Mouse (Mus musculus): ENCODE measurements around the gene Pgam5.

Gene Pgam5

DNA sequence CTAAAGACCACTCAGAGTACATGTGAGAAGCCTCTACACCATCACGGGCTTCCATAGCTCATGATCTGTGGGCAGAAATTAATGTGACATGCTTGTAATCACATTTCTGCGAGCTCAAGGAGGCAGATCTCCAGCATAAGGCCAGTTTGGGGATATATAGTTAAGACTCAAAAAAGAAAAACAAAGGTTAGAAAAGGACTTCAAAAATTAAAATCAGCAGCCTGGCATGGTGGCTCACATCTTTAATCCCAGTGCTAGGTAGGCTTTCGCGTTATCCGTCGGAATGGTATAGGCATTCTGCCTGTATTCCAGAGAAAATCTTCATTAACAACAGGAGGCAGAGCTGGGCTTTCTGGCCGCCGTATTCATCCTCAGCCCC, 39.3 kb downstream of the Pgam5 start:
- DNase-seq (ENCODE audit: low spot score in 2 of 2): no peak

DNA sequence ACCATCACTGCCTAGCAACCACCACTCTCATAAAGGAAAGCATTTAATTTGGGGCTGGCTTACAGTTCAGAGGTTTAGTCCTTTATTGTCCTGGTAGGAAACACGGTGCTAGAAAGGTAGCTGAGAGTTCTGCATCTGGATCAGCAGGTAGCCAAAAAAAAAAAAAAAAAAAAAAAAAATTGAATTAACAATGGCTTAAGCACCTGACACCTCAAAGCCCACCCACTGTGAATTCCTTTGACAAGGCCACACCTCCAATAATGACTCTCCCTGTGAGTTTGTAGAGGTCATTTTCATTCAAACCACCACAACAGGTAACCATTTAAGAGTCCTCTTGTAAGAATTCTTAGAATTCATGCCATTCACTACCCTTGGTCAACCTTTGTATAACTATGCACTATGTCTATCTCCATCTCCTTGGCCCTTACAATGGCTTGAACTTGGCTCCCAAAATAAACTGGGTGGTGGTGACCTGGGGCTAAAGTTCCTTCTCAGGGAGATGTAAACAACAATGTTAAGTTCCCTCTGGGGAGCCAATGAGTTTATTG, 42.3 kb downstream of the Pgam5 start:
- DNase-seq (ENCODE audit: low spot score in 2 of 2): no peak

DNA sequence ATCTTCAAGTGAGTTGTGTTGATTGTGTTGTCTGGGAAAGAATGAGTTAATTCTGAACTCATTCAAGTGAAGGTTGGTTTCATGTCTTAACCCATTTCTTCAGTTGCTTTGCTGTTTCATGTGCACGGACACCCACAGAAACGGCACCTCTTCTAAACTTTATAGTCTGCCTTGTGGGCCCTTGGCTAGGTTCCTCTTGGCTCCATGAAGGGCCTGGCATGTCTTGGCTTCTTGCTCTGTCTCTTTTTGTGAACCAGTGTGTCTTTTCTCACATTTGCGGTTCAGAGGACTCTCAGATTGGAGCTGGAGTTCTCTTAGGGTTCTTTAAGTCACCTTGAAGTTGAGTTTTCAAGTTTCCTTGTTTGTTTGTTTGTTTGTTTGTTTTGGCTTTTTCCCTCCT, 44.7 kb downstream of the Pgam5 start:
- no peak for DNase-seq (ENCODE audit: low spot score in 2 of 2)

DNA sequence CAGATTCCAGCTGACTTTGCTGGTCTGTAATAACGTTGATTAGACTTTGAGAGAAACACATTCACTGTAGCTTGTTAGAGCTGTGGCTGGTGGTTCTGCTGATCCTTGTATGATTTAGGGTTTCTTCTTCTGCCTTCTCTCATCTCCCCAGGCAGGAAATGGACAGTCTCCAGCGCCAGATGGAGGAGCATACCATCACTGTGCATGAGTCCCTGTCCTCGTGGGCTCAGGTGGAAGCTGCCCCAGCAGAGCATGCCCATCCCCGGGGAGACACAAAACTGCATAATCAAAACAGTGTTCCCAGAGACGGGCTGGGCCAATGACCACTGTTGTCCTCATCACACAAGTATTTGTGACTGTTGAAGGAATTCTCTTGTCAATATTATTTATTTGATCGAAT, 47.0 kb downstream of the Pgam5 start:
- DNase-seq (ENCODE audit: low spot score in 2 of 2): no peak

DNA sequence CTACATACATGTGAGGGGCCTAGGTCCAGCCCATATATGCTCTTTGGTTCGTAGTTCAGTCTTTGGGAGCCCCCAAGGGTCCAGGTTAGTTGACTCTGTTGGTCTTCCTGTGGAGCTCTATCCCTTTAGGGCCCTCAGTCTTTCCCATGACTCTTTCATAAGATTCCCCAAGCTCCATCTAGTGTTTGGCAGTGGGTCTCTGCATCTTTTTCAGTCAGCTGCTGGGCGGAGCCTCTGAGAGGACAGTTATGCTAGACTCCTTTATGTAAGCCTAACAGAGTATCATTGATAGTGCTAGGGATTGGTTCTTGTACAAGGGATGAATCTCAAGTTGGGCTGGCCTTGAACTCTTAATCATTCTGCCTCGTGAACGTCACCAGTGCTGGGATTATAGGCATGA, 49.4 kb downstream of the Pgam5 start:
- DNase-seq (ENCODE audit: low spot score in 2 of 2): no peak

DNA sequence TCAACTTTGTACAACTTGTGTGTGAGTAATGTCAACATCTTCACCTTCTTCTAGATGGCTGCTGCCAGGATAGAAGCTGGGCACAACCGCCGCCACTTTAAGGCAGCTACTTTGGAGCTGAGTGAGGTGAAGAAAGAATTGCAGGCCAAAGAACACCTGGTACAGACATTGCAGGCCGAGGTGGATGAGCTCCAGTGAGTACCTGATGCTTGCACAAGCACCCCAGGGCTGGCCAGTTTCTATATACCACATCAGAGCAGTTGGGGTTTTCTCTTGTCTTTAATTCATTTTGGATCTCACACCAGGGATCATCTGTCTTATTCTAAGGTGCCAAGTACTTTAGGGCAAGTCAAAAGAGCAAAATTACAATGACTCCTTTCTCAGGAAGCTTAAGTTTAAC, 52.9 kb downstream of the Pgam5 start:
- no peak for DNase-seq (ENCODE audit: low spot score in 2 of 2)

DNA sequence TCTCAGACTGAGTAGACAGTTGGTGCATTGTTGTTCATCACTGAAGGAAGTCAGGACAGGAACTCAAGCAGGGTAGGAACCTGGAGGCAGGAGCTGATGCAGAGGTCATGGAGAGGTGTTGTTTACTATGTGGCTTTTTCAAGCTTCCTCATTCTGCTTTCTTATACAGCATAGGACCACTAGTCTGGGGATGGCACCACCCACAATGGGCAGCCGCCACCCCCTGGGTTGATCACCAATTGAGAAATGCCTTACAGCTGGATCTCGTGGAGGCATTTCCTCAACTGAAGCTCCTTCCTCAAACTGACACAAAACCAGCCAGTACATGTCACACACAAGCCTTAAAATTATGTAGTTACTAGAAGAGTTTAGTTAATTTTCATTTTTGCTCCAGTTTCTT, 58.4 kb downstream of the Pgam5 start:
- DNase-seq (ENCODE audit: low spot score in 2 of 2): no peak

Data from natural killer cell, adult 2 months (primary cell).